Comparison of ENCODE assay signal across 25 mouse cellular contexts in genomic region chr2:80684396-80685071, GRCm38 (mm10).
DNase-seq lines count a peak whose midpoint lies in the region; ATAC-seq and TF ChIP-seq lines count a peak whose summit lies in the region.
"Had no signal": no experiment of that assay in that cellular context is flagged by ENCODE, and none has a peak within 500 bp of the region (broad histone marks: within the 10 kb centered on the region; RNA-seq: fewer than 3 reads in every experiment).

No protein-coding gene starts in this region.

- no peak overlapping the region for H3K4me3 ChIP-seq in forebrain, postnatal 0 days (ENCODE audit: low read depth, low read length)
- H3K4me3 ChIP-seq: forebrain, embryonic 15.5 days; heart, embryonic 10.5 days; hindbrain, embryonic 15.5 days; layer of hippocampus, adult 2 months; limb, embryonic 12.5 days; liver, embryonic 13.5 days; midbrain, embryonic 15.5 days; neural tube, embryonic 13.5 days had no signal

- no peak overlapping the region for H3K9ac ChIP-seq in forebrain, postnatal 0 days
- H3K9ac ChIP-seq: forebrain, embryonic 15.5 days; hindbrain, embryonic 15.5 days; limb, embryonic 12.5 days; liver, embryonic 13.5 days; midbrain, embryonic 15.5 days; neural tube, embryonic 13.5 days had no signal

- H3K27ac ChIP-seq in forebrain, postnatal 0 days (ENCODE audit: low read depth, low read length), result no peak overlapping the region
- H3K27ac ChIP-seq: forebrain, embryonic 15.5 days; heart, embryonic 10.5 days; hindbrain, embryonic 15.5 days; layer of hippocampus, adult 2 months; limb, embryonic 12.5 days; liver, embryonic 13.5 days; midbrain, embryonic 15.5 days; neural tube, embryonic 13.5 days; stomach, postnatal 0 days had no signal

- peak; percentile 97 for ATAC-seq in CD4-positive, CD25-positive, alpha-beta regulatory T cell, adult 4 months
- ATAC-seq in granulocyte monocyte progenitor cell, adult 5-6 weeks (replicated peaks; ENCODE audit: poor library complexity, severe bottlenecking), result peak; percentile 86
- peak; percentile 82 for ATAC-seq in megakaryocyte-erythroid progenitor cell, adult 5-6 weeks (replicated peaks; ENCODE audit: low FRiP score, low TSS enrichment, poor library complexity, severe bottlenecking)
- no peak for ATAC-seq in forebrain, postnatal 0 days
- ATAC-seq: forebrain, embryonic 15.5 days; intestine, postnatal 0 days; midbrain, embryonic 15.5 days had no signal

- H3K4me2 ChIP-seq in forebrain, postnatal 0 days (ENCODE audit: low read depth), result no peak overlapping the region
- H3K4me2 ChIP-seq: forebrain, embryonic 15.5 days; hindbrain, embryonic 15.5 days; limb, embryonic 12.5 days; liver, embryonic 13.5 days; midbrain, embryonic 15.5 days; neural tube, embryonic 13.5 days had no signal

- peak; percentile 60 for DNase-seq in CD4-positive helper T cell, adult 2 months (ENCODE audit: low read depth, low spot score)
- no peak for DNase-seq in cerebellum, postnatal 25 days
- no peak for DNase-seq in adrenal gland, adult 2 months
- no peak for DNase-seq in forebrain, postnatal 0 days
- DNase-seq: adrenal gland, postnatal 14 days; cerebellum, adult 2 months; cerebellum, postnatal 36 days; kidney, postnatal 25 days; liver, embryonic 13.5 days; lung, adult 2 months; lung, postnatal 14 days; retina, postnatal 1 day; thymus, postnatal 25 days had no signal

- H3K36me3 ChIP-seq in forebrain, postnatal 0 days (ENCODE audit: insufficient read depth), result no peaks in the 10 kb centered on the region
- H3K36me3 ChIP-seq: forebrain, embryonic 15.5 days; heart, embryonic 10.5 days; hindbrain, embryonic 15.5 days; limb, embryonic 12.5 days; liver, embryonic 13.5 days; midbrain, embryonic 15.5 days; neural tube, embryonic 13.5 days had no signal

- no peaks in the 10 kb centered on the region for H3K27me3 ChIP-seq in forebrain, postnatal 0 days (ENCODE audit: insufficient read depth, low read length)
- H3K27me3 ChIP-seq: forebrain, embryonic 15.5 days; hindbrain, embryonic 15.5 days; limb, embryonic 12.5 days; liver, embryonic 13.5 days; midbrain, embryonic 15.5 days; neural tube, embryonic 13.5 days had no signal

- no peaks in the 10 kb centered on the region for H3K9me3 ChIP-seq in forebrain, postnatal 0 days (ENCODE audit: low read length)
- H3K9me3 ChIP-seq: forebrain, embryonic 15.5 days; heart, embryonic 10.5 days; hindbrain, embryonic 15.5 days; limb, embryonic 12.5 days; liver, embryonic 13.5 days; midbrain, embryonic 15.5 days; neural tube, embryonic 13.5 days had no signal

- TF ChIP-seq CTCF in forebrain, postnatal 0 days (IDR thresholded peaks at IDR 0.05; ENCODE audit: low read depth), result no peak

- 72% methylated on average over 6 of the region's 6 CpGs for WGBS in forebrain, postnatal 0 days

- H3K4me1 ChIP-seq in forebrain, postnatal 0 days (ENCODE audit: insufficient read depth), result no peaks in the 10 kb centered on the region
- H3K4me1 ChIP-seq: forebrain, embryonic 15.5 days; heart, embryonic 10.5 days; hindbrain, embryonic 15.5 days; limb, embryonic 12.5 days; liver, embryonic 13.5 days; midbrain, embryonic 15.5 days; neural tube, embryonic 13.5 days had no signal
